Mouse (Mus musculus) liver, embryonic 15.5 days (tissue): ENCODE results near the gene Gas6. TPM values are rescaled to one million over a fixed set of nuclear protein-coding genes. Genes with fewer than 3 reads are reported as not detected.

ENCODE experiments used
- ATAC-seq: fragments of 200-750 bp; cut with Nextera tagmentation; 2 replicates; pipeline ENCODE4 v1.8.0; 2017; ENCODE audit warnings: moderate number of reproducible peaks, mild to moderate bottlenecking, moderate library complexity; ENCODE audit not compliant: insufficient read depth
- H3K27ac ChIP-seq: fragments of 300-500 bp; sonication (generic); replicated peaks from 2 replicates; pipeline ENCODE4 v1.5.1; 2015; ENCODE audit warnings: mild to moderate bottlenecking, inconsistent platforms
- H3K27me3 ChIP-seq: fragments of 300-500 bp; sonication (generic); 2 replicates; pipeline ENCODE4 v1.6.1; 2015; ENCODE audit warnings: mild to moderate bottlenecking, inconsistent platforms
- H3K36me3 ChIP-seq: fragments of 300-500 bp; sonication (generic); replicated peaks from 2 replicates; pipeline ENCODE4 v1.6.1; 2015; ENCODE audit warnings: moderate library complexity, mild to moderate bottlenecking, inconsistent platforms
- H3K4me1 ChIP-seq: fragments of 300-500 bp; sonication (generic); replicated peaks from 2 replicates; pipeline ENCODE4 v1.6.1; 2015; ENCODE audit warnings: inconsistent platforms
- H3K4me2 ChIP-seq: fragments of 300-500 bp; sonication (generic); 2 replicates; pipeline ENCODE4 v1.6.1; 2015; ENCODE audit warnings: moderate library complexity, mild to moderate bottlenecking, inconsistent platforms
- H3K4me3 ChIP-seq: fragments of 300-500 bp; sonication (generic); replicated peaks from 2 replicates; pipeline ENCODE4 v1.5.1; 2015; ENCODE audit warnings: mild to moderate bottlenecking, inconsistent platforms
- H3K9ac ChIP-seq: fragments of 300-500 bp; sonication (generic); 2 replicates; pipeline ENCODE4 v1.6.1; 2015; ENCODE audit warnings: moderate library complexity, mild to moderate bottlenecking, inconsistent platforms
- H3K9me3 ChIP-seq: fragments of 300-500 bp; sonication (generic); replicated peaks from 2 replicates; pipeline ENCODE4 v1.6.1; 2016; ENCODE audit warnings: inconsistent platforms
- WGBS: fragments of 180-500 bp; shearing (Covaris S2); methylation state at CpG from one replicate; pipeline ENCODE4 v1.1.7; 2015; ENCODE audit warnings: mixed read lengths; ENCODE audit not compliant: insufficient replicate concordance; 5-methylcytosine and 5-hydroxymethylcytosine counted together
- polyA plus RNA-seq: library from polyadenylated mRNA; unstranded; fragments of >200 nt; fragmentation: Nextera tagmentation; extraction: Ambion mirVana; gene quantifications from 2 replicates; pipeline ENCODE4 v1.2.1, GENCODE M21; 2015

Gas6 gene
- polyA plus RNA-seq, 1 experiment from 2014 or later: 7.1 TPM

DNA sequence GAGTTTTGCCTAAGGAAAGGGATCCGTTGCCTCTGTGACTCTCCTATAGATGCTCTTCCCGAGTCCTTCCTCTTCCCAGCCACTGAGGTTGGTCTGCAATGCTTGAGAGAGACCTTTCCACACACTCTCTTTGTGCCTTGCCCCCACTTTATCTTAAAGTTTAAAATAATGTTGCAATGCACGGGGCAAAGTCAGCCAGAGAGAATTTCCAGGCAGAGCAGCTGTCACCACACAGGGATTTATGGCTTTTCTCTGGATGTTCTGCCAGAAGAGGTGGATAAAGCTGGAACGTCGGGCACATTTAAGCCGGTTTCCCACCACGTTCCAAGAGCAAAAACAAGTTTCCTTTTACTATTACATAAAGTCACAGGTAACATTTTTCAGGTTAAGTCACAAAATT, 27.1 kb upstream of the Gas6 start:
- ATAC-seq: no peak
- Histone ChIP-seq H3K9ac (no peak overlapping the region), H3K36me3 (no peaks in the 10 kb centered on the region), H3K9me3 (no peaks in the 10 kb centered on the region), H3K4me3 (no peak overlapping the region), H3K4me1 (no peaks in the 10 kb centered on the region), H3K27ac (no peak overlapping the region), H3K27me3 (no peaks in the 10 kb centered on the region), H3K4me2 (no peak overlapping the region)
- WGBS: 38% methylated on average over 7 of the region's 7 CpGs

- Histone ChIP-seq H3K4me2 (no peak overlapping the region), H3K36me3 (no peaks in the 10 kb centered on the region), H3K4me1 (no peaks in the 10 kb centered on the region), H3K9ac (no peak overlapping the region), H3K4me3 (no peak overlapping the region), H3K9me3 (no peaks in the 10 kb centered on the region), H3K27ac (no peak overlapping the region), H3K27me3 (no peaks in the 10 kb centered on the region)
- no peak for ATAC-seq
- WGBS: 33% methylated on average over 6 of the region's 6 CpGs
Observed at GRCm38 (mm10) chr8:13520349-13520748, 26.1 kb upstream of the Gas6 start.

DNA sequence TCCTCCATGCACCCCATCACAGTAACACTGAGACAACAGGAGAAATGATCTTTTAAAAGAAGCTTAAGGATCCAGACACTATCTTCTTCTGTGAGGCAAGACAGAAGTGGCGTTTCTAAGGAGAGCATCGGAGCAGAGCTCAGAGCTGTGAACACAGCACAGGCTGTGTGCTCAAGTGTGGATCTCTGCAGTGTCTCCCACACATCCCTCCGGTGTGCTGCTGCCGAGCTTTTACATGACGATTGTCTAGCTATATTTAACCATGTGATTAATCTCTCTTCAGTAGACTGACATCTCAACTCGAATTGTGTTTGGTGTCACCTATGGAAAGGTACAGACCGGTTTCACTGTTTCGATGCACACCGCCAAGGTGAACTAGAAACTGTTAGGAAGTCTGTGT, 25.2 kb upstream of the Gas6 start:
- no peak for ATAC-seq
- 50% methylated on average over 9 of the region's 9 CpGs for WGBS
- H3K27ac ChIP-seq: no peak overlapping the region
- H3K9me3 ChIP-seq: no peaks in the 10 kb centered on the region
- H3K27me3 ChIP-seq: no peaks in the 10 kb centered on the region
- no peaks in the 10 kb centered on the region for H3K4me1 ChIP-seq
- H3K4me2 ChIP-seq: no peak overlapping the region
- H3K36me3 ChIP-seq: no peaks in the 10 kb centered on the region
- H3K9ac ChIP-seq: no peak overlapping the region
- no peak overlapping the region for H3K4me3 ChIP-seq

DNA sequence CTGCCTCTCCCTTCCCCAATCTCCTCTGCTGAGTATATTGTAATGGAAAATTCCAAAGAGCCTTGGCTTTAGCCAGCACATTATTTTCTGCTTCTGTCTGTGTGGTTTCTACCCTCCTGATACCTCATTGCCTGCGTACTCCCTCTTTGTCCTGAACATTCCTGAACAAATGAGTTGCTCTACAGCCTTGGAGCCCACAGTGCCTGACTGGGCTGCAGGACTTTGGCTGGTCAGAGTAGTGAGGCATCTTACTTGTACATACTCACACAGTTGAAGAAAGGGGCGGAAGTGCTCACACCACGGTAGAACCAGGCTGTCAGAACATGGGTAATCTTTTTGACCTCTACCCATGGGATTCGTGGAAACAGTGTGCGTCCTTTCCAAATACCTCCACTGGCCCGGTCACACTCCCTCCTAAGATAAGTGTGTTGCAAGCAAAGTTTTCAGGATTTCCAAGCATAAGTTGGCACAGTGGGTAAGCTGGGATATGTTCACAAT, 23.0 kb upstream of the Gas6 start:
- H3K27ac ChIP-seq: no peak overlapping the region
- WGBS: 73% methylated on average over 6 of the region's 6 CpGs

DNA sequence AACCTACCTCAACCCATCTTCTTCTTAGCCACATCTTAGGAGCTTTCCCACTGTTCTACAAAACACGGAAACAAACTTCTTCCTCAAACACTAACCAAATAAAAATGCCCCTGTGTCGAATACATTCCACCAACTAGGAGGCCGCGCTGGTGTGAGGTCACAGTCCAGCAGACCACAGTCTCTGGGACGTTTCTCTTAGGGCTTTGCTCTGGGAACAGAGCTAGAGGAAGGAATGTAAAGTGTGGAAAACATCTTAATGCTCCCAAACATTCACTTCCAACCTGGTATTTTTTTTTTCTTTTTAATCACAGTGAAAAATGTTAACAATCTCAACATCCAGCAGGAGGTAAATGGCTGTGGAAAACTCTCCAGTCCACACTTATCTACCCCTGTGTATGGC, 22.4 kb upstream of the Gas6 start:
- Histone ChIP-seq H3K4me3 (no peak overlapping the region), H3K4me2 (no peak overlapping the region), H3K27ac (no peak overlapping the region), H3K36me3 (no peaks in the 10 kb centered on the region), H3K4me1 (no peaks in the 10 kb centered on the region), H3K9me3 (no peaks in the 10 kb centered on the region), H3K27me3 (no peaks in the 10 kb centered on the region), H3K9ac (no peak overlapping the region)
- WGBS: 56% methylated on average over 5 of the region's 5 CpGs
- ATAC-seq: no peak

More for the DNA sequence above, 23.0 kb upstream of the Gas6 start:
- H3K36me3 ChIP-seq: no peaks in the 10 kb centered on the region
- no peak for ATAC-seq
- no peak overlapping the region for H3K4me2 ChIP-seq
- H3K4me1 ChIP-seq: no peaks in the 10 kb centered on the region
- no peak overlapping the region for H3K9ac ChIP-seq
- H3K27me3 ChIP-seq: no peaks in the 10 kb centered on the region
- H3K4me3 ChIP-seq: no peak overlapping the region
- H3K9me3 ChIP-seq: no peaks in the 10 kb centered on the region

DNA sequence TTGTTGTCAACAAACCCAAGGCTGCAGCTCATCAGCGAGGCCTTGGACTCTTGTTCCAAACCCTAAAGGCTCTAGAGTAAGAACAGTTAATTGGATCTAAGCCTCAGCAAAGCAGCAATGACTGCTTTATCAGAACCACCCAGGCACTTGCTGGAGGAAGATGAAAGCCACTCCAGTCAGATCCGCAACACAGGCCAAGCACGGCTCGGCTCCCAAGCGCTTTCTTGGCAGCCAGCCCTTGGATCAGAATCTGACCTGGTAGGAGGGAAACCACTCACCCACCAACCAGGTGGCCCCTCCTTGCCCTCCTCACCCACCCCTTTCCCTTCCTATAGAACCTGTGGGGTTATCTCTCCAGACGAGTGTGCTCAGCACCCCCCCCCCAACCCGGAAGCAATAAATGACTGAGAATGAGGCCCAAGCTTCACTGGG, 21.7 kb upstream of the Gas6 start:
- WGBS: 57% methylated on average over 7 of the region's 7 CpGs
- H3K9ac ChIP-seq: no peak overlapping the region
- no peaks in the 10 kb centered on the region for H3K27me3 ChIP-seq
- no peaks in the 10 kb centered on the region for H3K36me3 ChIP-seq
- no peaks in the 10 kb centered on the region for H3K4me1 ChIP-seq
- H3K27ac ChIP-seq: no peak overlapping the region
- no peak for ATAC-seq
- H3K4me2 ChIP-seq: no peak overlapping the region
- no peak overlapping the region for H3K4me3 ChIP-seq
- no peaks in the 10 kb centered on the region for H3K9me3 ChIP-seq

- Histone ChIP-seq H3K27ac (no peak overlapping the region), H3K4me1 (no peaks in the 10 kb centered on the region), H3K36me3 (no peaks in the 10 kb centered on the region), H3K9ac (no peak overlapping the region), H3K4me3 (no peak overlapping the region), H3K4me2 (no peak overlapping the region), H3K9me3 (no peaks in the 10 kb centered on the region), H3K27me3 (no peaks in the 10 kb centered on the region)
- ATAC-seq: no peak
- 46% methylated on average over 5 of the region's 5 CpGs for WGBS
Observed at GRCm38 (mm10) chr8:13513556-13514370, 19.5 kb upstream of the Gas6 start.

DNA sequence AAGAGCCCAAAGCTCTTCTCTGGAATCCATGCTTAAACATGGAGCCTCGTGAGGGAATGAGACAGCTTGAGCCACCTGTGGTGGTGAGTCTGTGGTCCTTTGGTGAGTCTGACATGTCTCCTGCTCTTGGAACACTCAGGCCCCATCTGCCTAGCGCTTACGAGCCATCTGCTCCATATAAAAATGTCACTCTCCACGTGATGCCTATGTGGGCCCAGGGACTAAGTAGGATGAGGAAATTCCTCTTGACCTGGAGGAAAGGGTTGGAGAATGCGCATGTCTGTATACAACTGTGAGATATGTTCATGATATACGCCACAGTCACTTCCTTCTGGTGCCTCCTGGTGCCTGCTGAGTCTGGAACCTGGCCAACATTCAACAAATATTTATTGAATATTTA, 18.4 kb upstream of the Gas6 start:
- no peak overlapping the region for H3K4me2 ChIP-seq
- no peaks in the 10 kb centered on the region for H3K4me1 ChIP-seq
- H3K9ac ChIP-seq: no peak overlapping the region
- H3K27me3 ChIP-seq: no peaks in the 10 kb centered on the region; the same call in 1 of the 2 replicates
- H3K9me3 ChIP-seq: no peaks in the 10 kb centered on the region
- H3K36me3 ChIP-seq: no peaks in the 10 kb centered on the region
- WGBS: 53% methylated on average over 6 of the region's 6 CpGs
- no peak overlapping the region for H3K27ac ChIP-seq
- no peak for ATAC-seq
- H3K4me3 ChIP-seq: no peak overlapping the region

GRCm38 (mm10) chr8:13512016-13512415, 17.7 kb upstream of the Gas6 start:
- Histone ChIP-seq H3K36me3 (no peaks in the 10 kb centered on the region), H3K4me1 (no peaks in the 10 kb centered on the region), H3K4me3 (no peak overlapping the region), H3K9me3 (no peaks in the 10 kb centered on the region), H3K9ac (no peak overlapping the region), H3K27me3 (no peaks in the 10 kb centered on the region; the same call in 1 of the 2 replicates), H3K27ac (no peak overlapping the region), H3K4me2 (no peak overlapping the region)
- WGBS: 62% methylated on average over 5 of the region's 5 CpGs
- ATAC-seq: no peak

DNA sequence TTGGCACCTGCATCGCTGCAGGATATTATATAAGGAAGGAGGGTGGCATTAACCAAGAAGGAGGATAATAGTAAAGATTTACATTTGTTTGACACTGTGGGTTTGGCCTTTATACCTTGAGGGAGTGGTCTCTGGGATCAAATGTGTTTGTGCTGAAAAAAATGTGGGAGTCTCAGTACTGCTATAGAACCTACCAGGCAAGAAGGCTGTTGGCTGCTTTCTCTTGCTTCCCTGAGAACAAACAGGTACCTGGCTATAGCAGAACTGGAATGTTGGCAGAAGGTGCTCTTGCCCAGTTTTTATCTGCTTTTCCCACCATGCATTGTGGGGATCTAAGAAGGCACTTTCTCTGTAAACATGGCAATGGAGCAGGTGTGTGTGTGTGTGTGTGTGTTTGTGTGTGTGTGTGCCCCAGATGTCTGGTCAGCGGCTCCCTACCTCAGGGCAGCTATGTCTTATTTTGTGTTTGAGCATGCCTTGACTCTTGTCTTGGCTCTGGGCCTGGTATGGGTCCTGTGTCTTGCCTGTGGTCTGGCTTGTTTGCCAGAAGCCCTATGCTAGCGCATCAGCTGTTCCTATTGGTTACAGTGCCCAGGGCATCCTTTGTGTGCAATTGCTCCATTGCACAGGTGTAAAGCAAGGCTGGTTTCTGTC, 13.1 kb upstream of the Gas6 start:
- Histone ChIP-seq H3K4me3 (no peak overlapping the region), H3K36me3 (no peaks in the 10 kb centered on the region), H3K27ac (no peak overlapping the region), H3K27me3 (no peaks in the 10 kb centered on the region; the same call in 1 of the 2 replicates), H3K9me3 (no peaks in the 10 kb centered on the region), H3K4me1 (no peaks in the 10 kb centered on the region), H3K9ac (no peak overlapping the region), H3K4me2 (no peak overlapping the region)
- WGBS: 60% methylated on average over 3 of the region's 3 CpGs
- no peak for ATAC-seq

- Histone ChIP-seq H3K4me1 (no peaks in the 10 kb centered on the region), H3K27ac (no peak overlapping the region), H3K9me3 (no peaks in the 10 kb centered on the region), H3K36me3 (no peaks in the 10 kb centered on the region), H3K9ac (no peak overlapping the region), H3K27me3 (no peaks in the 10 kb centered on the region; the same call in 1 of the 2 replicates), H3K4me2 (no peak overlapping the region), H3K4me3 (no peak overlapping the region)
- ATAC-seq: peak; percentile 57; the same call in 1 of the 2 replicates
- 20% methylated on average over 4 of the region's 4 CpGs for WGBS
Observed at GRCm38 (mm10) chr8:13506849-13507248, 12.6 kb upstream of the Gas6 start.
